Mouse (Mus musculus) frontal cortex, postnatal 36 days (tissue): ENCODE results near the gene Wdr81.
A peak's percentile ranks its signal among the peaks of the same experiment; 100 is the strongest.

Experiments
- DNase-seq, 2 experiments: peaks; one replicate each; pipeline ENCODE4 v3.0.0; 2022; ENCODE audit warnings: low spot score in 2 of 2

The Wdr81 gene

GRCm38 (mm10) chr11:75453991-75454930, at the start of gene Wdr81:
Gene Wdr81 (minus strand): TSS chr11:75454717.
- DNase-seq: peak; percentile 88 to 91

- DNase-seq: no peak
These were observed 43.6 kb upstream of the Wdr81 start for GRCm38 (mm10) chr11:75498126-75498525.

- no peak for DNase-seq
These were observed 40.0 kb upstream of the Wdr81 start for GRCm38 (mm10) chr11:75494296-75495049.

- no peak for DNase-seq
These were observed 33.0 kb upstream of the Wdr81 start for GRCm38 (mm10) chr11:75487496-75487895.

- DNase-seq: peak; percentile 98 to 99
These were observed 32.2 kb upstream of the Wdr81 start, which contains the start of gene Prpf8 for GRCm38 (mm10) chr11:75486601-75487285. Gene Prpf8 (plus strand): TSS chr11:75486816.

- DNase-seq: no peak
These were observed 31.7 kb upstream of the Wdr81 start for GRCm38 (mm10) chr11:75486192-75486591.

- no peak for DNase-seq
These were observed 18.9 kb upstream of the Wdr81 start for GRCm38 (mm10) chr11:75473376-75473775.

- no peak for DNase-seq
These were observed 18.1 kb upstream of the Wdr81 start for GRCm38 (mm10) chr11:75472469-75473081.

- no peak for DNase-seq
These were observed 16.2 kb upstream of the Wdr81 start for GRCm38 (mm10) chr11:75470675-75471074.

GRCm38 (mm10) chr11:75469261-75469660, 14.7 kb upstream of the Wdr81 start:
- no peak for DNase-seq

GRCm38 (mm10) chr11:75468410-75468809, 13.9 kb upstream of the Wdr81 start:
- DNase-seq: no peak

- no peak for DNase-seq
These were observed 13.1 kb upstream of the Wdr81 start for GRCm38 (mm10) chr11:75467512-75468215.

GRCm38 (mm10) chr11:75466731-75467505, 12.4 kb upstream of the Wdr81 start:
- no peak for DNase-seq

- DNase-seq: no peak
These were observed 10.5 kb upstream of the Wdr81 start for GRCm38 (mm10) chr11:75465051-75465450.

GRCm38 (mm10) chr11:75464417-75464816, 9.9 kb upstream of the Wdr81 start:
- DNase-seq: no peak

- no peak for DNase-seq
These were observed 9.1 kb upstream of the Wdr81 start for GRCm38 (mm10) chr11:75463624-75464023.

- peak in 1 of 2 experiments; percentile 63 for DNase-seq
These were observed 8.4 kb upstream of the Wdr81 start for GRCm38 (mm10) chr11:75462865-75463336.

GRCm38 (mm10) chr11:75462253-75462783, 7.8 kb upstream of the Wdr81 start:
- DNase-seq: no peak

- no peak for DNase-seq
These were observed 7.3 kb upstream of the Wdr81 start for GRCm38 (mm10) chr11:75461743-75462252.
